Mouse (Mus musculus) forebrain, embryonic 13.5 days (tissue): ENCODE measurements around the gene Gm20503. TPM values are rescaled to one million over a fixed set of nuclear protein-coding genes. Genes with fewer than 3 reads are reported as not detected.

Experiments
- ATAC-seq: fragments of 200-750 bp; cut with Nextera tagmentation; 2 replicates; pipeline ENCODE4 v1.8.0; 2017
- H3K27ac ChIP-seq: fragments of 300-500 bp; sonication (generic); 2 replicates; pipeline ENCODE4 v1.5.1; 2015; ENCODE audit warnings: inconsistent platforms, mild to moderate bottlenecking, moderate library complexity
- H3K27me3 ChIP-seq: fragments of 300-500 bp; sonication (generic); 2 replicates; pipeline ENCODE4 v1.6.1; 2015; ENCODE audit warnings: mild to moderate bottlenecking, inconsistent platforms
- H3K36me3 ChIP-seq: fragments of 300-500 bp; sonication (generic); 2 replicates; pipeline ENCODE4 v1.6.1; 2015; ENCODE audit warnings: mild to moderate bottlenecking, inconsistent platforms; ENCODE audit not compliant: poor library complexity, severe bottlenecking
- H3K4me1 ChIP-seq: fragments of 300-500 bp; sonication (generic); 2 replicates; pipeline ENCODE4 v1.6.1; 2015; ENCODE audit warnings: inconsistent platforms
- H3K4me2 ChIP-seq: fragments of 300-500 bp; sonication (generic); 2 replicates; pipeline ENCODE4 v1.6.1; 2015; ENCODE audit warnings: inconsistent platforms, mild to moderate bottlenecking, moderate library complexity
- H3K4me3 ChIP-seq: fragments of 300-500 bp; sonication (generic); 2 replicates; pipeline ENCODE4 v1.5.1; 2015; ENCODE audit warnings: mild to moderate bottlenecking, inconsistent platforms
- H3K9ac ChIP-seq: fragments of 300-500 bp; sonication (generic); 2 replicates; pipeline ENCODE4 v1.6.1; 2015; ENCODE audit warnings: mild to moderate bottlenecking, inconsistent platforms
- H3K9me3 ChIP-seq: fragments of 300-500 bp; sonication (generic); replicated peaks from 2 replicates; pipeline ENCODE4 v1.6.1; 2016; ENCODE audit warnings: inconsistent platforms
- WGBS: fragments of 180-500 bp; shearing (Covaris S2); methylation state at CpG from one replicate; pipeline ENCODE4 v1.1.7; 2015; 5-methylcytosine and 5-hydroxymethylcytosine counted together
- polyA plus RNA-seq: library from polyadenylated mRNA; unstranded; fragments of >200 nt; fragmentation: Nextera tagmentation; extraction: Ambion mirVana; gene quantifications from 2 replicates; pipeline ENCODE4 v1.2.1, GENCODE M21; 2015

Gene Gm20503
- 7.7 and 8.7 TPM in 2 replicates for polyA plus RNA-seq

DNA sequence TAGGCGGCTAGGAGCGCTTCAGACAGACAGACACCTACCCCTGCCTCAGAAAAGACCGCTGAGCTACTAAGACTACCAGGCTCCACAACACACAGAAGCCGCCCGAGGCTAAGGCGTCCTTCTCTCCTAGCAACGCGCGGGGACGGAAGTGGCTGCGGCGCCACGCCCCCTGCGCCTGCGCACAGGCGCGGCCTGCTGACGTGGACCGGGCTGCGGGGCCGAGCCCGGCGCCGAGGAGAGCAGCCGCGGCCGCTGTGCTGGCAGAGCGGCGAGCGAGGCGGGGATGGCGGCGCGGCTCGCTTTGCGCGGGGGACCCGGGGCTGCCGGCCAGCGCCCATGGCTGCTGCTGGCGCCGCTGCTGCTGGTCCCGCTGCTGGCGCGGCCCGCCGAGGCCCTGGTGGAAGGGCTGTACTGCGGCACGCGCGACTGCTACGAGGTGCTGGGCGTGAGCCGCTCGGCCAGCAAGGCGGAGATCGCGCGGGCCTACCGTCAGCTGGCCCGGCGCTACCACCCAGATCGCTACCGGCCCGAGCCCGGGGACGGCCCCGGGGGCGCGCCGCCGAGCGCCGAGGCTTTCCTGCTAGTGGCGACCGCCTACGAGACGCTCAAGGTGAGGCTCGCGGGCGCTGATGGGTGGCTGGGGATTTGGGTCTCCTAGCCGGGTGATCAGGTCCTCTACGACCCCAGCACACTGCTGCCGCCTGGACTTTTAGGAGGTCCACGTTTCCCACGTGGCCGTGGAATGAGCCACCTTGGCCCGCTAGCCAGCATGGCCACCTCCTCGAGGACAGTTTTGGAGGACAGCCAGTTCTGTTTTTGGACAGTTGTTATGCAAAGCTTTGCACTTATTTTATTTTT is at the start of gene Gm20503:
Gene Gm20503, plus strand, starts transcription at position 263 of the 858 bp plus-strand sequence.
- Histone ChIP-seq H3K36me3 (no peaks in the 10 kb centered on the region), H3K27me3 (no peaks in the 10 kb centered on the region), H3K27ac (peak within 1 kb of the TSS; percentile 91), H3K9ac (peak within 1 kb of the TSS; percentile 96), H3K4me1 (peaks cover 24% of the 10 kb centered on the region), H3K9me3 (no peaks in the 10 kb centered on the region), H3K4me3 (peak within 1 kb of the TSS; percentile 88), H3K4me2 (peak within 1 kb of the TSS; percentile 87)
- peak; percentile 100 for ATAC-seq
- WGBS: 0% methylated on average over 81 of the region's 89 CpGs

DNA sequence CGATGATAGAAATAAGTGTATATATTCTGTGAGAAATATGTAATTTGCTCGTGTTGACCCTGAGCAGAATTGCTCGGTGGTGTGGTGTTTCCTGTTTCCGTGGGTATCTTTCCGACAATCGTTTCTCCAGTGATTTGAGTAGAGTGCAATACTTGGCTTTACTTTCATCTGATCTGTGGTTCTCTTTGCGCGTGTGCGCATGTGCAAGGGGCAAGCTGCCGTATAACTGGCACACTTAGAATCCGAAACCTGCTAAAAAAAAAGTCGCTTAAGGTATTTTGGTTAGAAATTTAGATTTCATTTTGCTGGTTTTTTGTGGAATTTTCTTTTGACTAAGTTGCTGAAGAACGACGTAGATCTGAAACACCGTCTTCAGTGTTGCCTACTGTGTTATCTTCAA is 41.3 kb upstream of the Gm20503 start:
- 93% methylated on average over 15 of the region's 15 CpGs for WGBS
- peaks cover 6% of the 10 kb centered on the region; the same call in 1 of the 2 replicates for H3K36me3 ChIP-seq
- no peaks in the 10 kb centered on the region for H3K9me3 ChIP-seq
- H3K4me1 ChIP-seq: no peaks in the 10 kb centered on the region
- no peak overlapping the region for H3K4me2 ChIP-seq
- no peak overlapping the region for H3K4me3 ChIP-seq
- H3K9ac ChIP-seq: no peak overlapping the region
- H3K27me3 ChIP-seq: no peaks in the 10 kb centered on the region
- H3K27ac ChIP-seq: no peak overlapping the region
- no peak for ATAC-seq

DNA sequence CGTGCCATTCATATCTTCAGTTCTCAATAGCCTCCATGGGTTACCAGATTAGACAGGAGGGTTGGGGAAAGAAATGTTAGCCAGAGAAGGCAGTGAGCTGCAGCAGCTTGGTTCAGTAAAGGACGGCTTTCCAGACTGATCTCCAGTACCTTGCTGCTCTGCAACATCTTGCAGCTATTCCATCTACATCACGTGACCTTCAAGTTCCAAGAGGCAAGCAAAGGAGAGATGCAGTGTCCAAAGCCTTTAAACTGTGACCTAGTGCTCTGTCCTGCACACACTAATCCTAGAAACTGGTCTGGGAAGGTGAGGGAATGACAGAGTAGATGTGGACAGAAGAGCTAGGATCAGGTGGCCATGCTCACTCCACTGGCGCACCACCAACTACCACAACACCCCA is 39.7 kb upstream of the Gm20503 start:
- ATAC-seq: no peak
- H3K27me3 ChIP-seq: no peaks in the 10 kb centered on the region
- H3K9ac ChIP-seq: no peak overlapping the region
- H3K4me3 ChIP-seq: no peak overlapping the region
- WGBS: 91% methylated on average over 4 of the region's 4 CpGs
- H3K9me3 ChIP-seq: no peaks in the 10 kb centered on the region
- H3K4me2 ChIP-seq: no peak overlapping the region
- H3K4me1 ChIP-seq: no peaks in the 10 kb centered on the region
- no peaks in the 10 kb centered on the region for H3K36me3 ChIP-seq
- H3K27ac ChIP-seq: no peak overlapping the region

DNA sequence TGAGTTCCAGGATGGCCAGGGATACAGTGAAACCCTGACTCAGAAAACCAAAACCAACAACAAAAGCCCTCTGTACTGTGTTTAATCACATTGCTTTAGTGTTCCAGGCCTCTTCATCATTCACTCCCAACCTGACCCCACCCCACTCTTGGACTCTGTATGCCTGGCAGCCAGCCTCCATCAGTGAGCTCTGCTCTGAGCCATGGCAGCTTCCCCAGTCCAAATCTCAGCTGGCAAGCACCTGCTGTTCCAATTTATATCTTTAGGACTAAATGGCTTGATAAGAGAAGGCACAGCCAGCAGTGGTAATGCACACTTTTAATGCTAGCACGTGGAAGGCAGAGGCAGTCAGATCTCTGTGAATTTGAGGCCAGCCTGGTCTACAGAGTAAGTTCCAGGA is 37.9 kb upstream of the Gm20503 start:
- no peak overlapping the region for H3K4me2 ChIP-seq
- 85% methylated on average over 1 of the region's 1 CpGs for WGBS
- ATAC-seq: no peak

DNA sequence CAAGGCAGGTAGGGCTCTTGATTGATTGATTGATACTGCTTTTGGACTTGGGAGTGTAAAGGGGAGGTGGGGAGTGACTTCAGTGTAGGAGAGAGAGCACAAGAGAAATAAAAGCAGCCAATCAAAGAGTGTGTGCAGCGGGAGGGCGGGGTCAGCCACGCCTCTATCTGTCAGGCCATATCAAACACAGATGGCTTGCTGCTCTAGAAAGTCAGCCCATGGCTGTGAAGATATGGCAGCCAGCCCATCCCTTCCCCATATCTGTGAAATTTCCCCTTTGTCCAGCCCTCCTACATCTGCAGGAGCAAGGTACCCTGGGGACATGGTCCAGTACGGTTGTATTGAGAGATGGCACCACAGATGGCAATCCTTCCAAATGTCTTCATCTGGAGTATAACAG is 32.3 kb upstream of the Gm20503 start:
- Histone ChIP-seq H3K27ac (no peak overlapping the region), H3K9ac (no peak overlapping the region), H3K4me2 (no peak overlapping the region), H3K9me3 (no peaks in the 10 kb centered on the region), H3K4me3 (no peak overlapping the region), H3K4me1 (no peaks in the 10 kb centered on the region), H3K36me3 (no peaks in the 10 kb centered on the region), H3K27me3 (no peaks in the 10 kb centered on the region)
- no peak for ATAC-seq
- 90% methylated on average over 4 of the region's 4 CpGs for WGBS

More for the DNA sequence above, 37.9 kb upstream of the Gm20503 start:
- H3K9me3 ChIP-seq: no peaks in the 10 kb centered on the region
- no peak overlapping the region for H3K4me3 ChIP-seq
- no peak overlapping the region for H3K27ac ChIP-seq
- no peaks in the 10 kb centered on the region for H3K36me3 ChIP-seq
- H3K4me1 ChIP-seq: no peaks in the 10 kb centered on the region
- H3K27me3 ChIP-seq: no peaks in the 10 kb centered on the region
- H3K9ac ChIP-seq: no peak overlapping the region

DNA sequence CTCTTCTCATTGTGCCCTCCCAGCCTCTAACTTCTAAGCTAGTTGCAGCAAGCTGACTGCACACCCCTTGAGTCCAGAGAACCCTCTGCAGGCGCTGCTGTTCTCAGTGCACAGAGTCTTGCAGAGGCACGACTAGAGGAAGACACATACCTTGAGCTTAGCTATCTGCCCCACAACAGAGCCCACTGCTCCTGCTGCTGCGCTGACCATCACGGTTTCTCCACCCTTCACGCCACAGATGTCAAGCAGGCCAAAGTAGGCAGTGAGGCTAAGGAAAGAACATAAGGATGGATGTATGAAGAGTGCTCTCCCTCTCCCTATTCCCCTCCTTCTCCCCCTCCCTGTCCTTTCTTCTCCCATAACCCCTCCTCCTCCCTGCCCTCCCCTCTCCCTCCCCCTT is 27.3 kb upstream of the Gm20503 start:
- H3K27me3 ChIP-seq: no peaks in the 10 kb centered on the region
- H3K9me3 ChIP-seq: no peaks in the 10 kb centered on the region
- no peak overlapping the region for H3K4me3 ChIP-seq
- H3K27ac ChIP-seq: no peak overlapping the region
- WGBS: 77% methylated on average over 5 of the region's 5 CpGs
- no peak overlapping the region for H3K4me2 ChIP-seq
- no peaks in the 10 kb centered on the region for H3K4me1 ChIP-seq
- no peaks in the 10 kb centered on the region for H3K36me3 ChIP-seq
- ATAC-seq: no peak
- no peak overlapping the region for H3K9ac ChIP-seq

DNA sequence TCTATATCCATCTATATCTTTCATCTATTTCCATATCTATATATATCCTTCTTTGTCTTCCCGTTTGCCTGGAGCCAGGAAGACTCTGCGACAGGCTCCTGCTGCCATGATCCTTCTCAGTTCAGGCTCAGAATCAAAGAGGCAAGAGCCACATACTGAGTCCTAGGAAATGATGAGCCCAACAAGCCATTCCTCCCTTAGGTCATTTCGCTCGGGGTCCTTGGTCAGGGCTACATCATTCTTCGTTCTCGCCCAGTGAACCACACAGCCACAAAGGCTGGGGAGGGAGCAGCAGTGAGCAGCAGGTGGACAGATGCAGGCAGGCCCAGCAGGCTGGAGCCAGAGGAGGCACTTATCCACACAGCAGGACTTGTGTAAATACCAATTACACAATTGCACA is 21.6 kb upstream of the Gm20503 start:
- H3K9me3 ChIP-seq: no peaks in the 10 kb centered on the region
- WGBS: 74% methylated on average over 6 of the region's 6 CpGs
- no peak overlapping the region for H3K4me2 ChIP-seq
- H3K9ac ChIP-seq: no peak overlapping the region
- no peak for ATAC-seq
- H3K27ac ChIP-seq: no peak overlapping the region
- no peaks in the 10 kb centered on the region for H3K36me3 ChIP-seq
- H3K4me1 ChIP-seq: no peaks in the 10 kb centered on the region
- H3K27me3 ChIP-seq: no peaks in the 10 kb centered on the region
- H3K4me3 ChIP-seq: no peak overlapping the region

DNA sequence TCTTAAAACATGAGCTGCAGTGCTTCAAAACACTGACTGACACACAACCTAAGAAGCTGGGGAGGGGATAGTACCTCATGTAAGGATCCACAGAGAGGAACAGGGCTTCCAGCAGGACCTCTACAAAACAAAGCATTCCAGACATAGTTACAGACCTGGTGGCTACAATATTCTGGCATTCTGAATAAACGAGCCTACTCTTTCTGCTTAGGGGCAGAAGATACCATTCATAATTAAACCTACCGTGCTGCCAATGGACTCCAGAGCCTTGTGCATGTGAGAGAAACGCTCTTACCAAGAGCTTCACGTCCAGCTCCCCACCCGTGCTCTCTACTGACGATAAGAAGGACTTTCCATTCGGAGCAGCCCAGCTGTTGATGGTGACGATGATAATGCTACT is 20.2 kb upstream of the Gm20503 start:
- H3K4me2 ChIP-seq: no peak overlapping the region
- H3K9ac ChIP-seq: no peak overlapping the region
- H3K4me1 ChIP-seq: no peaks in the 10 kb centered on the region
- H3K36me3 ChIP-seq: no peaks in the 10 kb centered on the region
- 90% methylated on average over 8 of the region's 8 CpGs for WGBS
- no peaks in the 10 kb centered on the region for H3K9me3 ChIP-seq
- no peak for ATAC-seq
- no peak overlapping the region for H3K27ac ChIP-seq
- H3K4me3 ChIP-seq: no peak overlapping the region
- no peaks in the 10 kb centered on the region for H3K27me3 ChIP-seq

DNA sequence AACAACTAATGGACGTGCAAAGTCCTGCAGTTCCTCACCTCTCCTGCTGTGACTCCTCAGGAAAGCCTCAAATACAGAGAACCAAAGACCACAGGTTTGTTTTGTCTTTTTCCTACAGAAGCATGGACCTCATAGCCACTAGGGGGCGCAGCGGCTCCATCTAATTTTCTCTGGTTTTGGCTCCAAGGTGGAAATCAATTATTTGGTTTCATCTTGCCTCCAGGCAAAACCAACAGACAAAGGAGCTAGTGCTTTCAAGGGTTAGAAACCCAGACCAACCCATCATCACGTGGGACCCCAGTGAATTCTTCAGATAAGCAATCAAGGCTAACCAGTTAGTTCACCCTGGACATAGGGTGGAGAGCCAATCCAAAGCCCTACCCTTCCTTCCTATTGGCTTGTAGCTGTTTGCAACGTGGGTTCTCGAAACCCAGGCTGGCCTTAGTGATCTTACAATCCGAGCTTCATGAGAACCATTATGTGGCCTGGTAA is 17.8 kb upstream of the Gm20503 start:
- Histone ChIP-seq H3K9ac (no peak overlapping the region), H3K27ac (no peak overlapping the region), H3K4me2 (no peak overlapping the region), H3K9me3 (no peaks in the 10 kb centered on the region), H3K36me3 (no peaks in the 10 kb centered on the region), H3K27me3 (no peaks in the 10 kb centered on the region), H3K4me3 (no peak overlapping the region), H3K4me1 (no peaks in the 10 kb centered on the region)
- 22% methylated on average over 7 of the region's 7 CpGs for WGBS
- 0 out of 2 replicates have a peak, but pooled peaks have one; percentile 11 for ATAC-seq

DNA sequence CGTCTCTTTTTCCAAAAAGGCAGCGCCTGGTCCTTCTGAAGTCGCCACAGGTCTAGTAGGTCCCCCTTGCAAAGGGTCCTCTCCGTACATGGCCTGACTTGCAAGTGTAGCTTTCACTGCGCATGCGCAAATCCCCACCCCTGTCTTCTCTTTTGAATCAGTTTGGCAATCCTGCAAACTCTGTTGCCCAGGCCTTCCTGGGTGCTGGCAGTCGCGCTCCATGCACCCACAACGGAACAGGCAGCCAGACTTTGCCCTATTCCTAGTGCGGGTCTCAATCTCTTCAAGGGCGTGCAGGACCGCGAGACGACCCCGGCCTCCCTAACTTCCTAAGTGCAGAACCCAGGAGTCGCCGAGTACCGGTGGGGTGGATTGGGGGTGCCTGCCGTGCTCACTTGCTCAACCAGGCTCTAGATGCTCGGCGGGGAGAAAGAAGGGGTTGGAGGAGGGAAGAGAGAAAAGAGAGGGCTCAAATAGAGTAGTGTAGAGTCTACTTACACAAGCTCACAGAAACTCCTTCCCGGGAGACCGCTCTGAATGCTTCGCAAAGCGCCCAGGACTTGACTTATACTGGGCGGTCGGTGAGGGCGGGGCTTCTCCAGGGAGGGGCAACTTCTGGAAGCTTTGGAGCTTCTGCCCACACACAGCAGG is 16.3 kb upstream of the Gm20503 start, which contains the start of gene Ptgr1:
Gene Ptgr1, minus strand, starts transcription at position 580 of the 651 bp plus-strand sequence.
- no peaks in the 10 kb centered on the region for H3K27me3 ChIP-seq
- H3K4me1 ChIP-seq: no peaks in the 10 kb centered on the region
- H3K36me3 ChIP-seq: no peaks in the 10 kb centered on the region
- peak within 1 kb of the TSS; percentile 84 for H3K4me2 ChIP-seq
- peak; percentile 71 for ATAC-seq
- WGBS: under 1% methylated on average over 28 of the region's 28 CpGs
- peak within 1 kb of the TSS; percentile 60 for H3K9ac ChIP-seq
- peak within 1 kb of the TSS; percentile 45 for H3K4me3 ChIP-seq
- no peak within 1 kb of the TSS for H3K27ac ChIP-seq
- no peaks in the 10 kb centered on the region for H3K9me3 ChIP-seq

DNA sequence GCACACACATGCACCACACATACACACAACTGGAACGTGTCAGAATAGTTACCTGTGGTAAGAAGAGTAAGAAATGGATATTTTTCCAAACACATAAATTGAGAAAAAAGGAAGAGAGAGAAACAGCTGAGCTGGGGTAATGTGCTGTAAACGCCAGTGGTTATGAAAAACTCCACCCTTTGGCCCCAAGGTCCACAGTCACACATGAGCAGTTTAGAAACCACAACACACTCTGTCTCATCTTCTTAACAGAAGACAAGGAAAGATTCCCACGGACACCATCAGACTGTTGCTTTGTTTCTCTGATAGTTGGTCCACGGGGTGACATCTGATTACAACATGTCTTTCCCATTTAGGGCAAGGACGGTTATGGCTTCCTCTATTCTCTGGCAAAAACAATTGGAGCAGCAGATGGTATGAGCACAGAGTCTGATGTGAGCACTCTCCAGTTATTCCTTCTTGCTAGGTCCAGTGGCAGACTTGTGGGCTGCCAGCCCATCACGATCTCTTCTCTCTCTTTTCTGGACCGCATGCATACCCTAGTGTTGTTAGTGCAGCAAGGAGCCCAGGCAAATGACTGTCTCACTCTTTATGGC is 13.6 kb upstream of the Gm20503 start:
- no peaks in the 10 kb centered on the region for H3K36me3 ChIP-seq
- H3K4me2 ChIP-seq: no peak overlapping the region
- no peaks in the 10 kb centered on the region for H3K4me1 ChIP-seq
- H3K9me3 ChIP-seq: no peaks in the 10 kb centered on the region
- no peaks in the 10 kb centered on the region for H3K27me3 ChIP-seq
- no peak overlapping the region for H3K27ac ChIP-seq
- no peak overlapping the region for H3K9ac ChIP-seq
- WGBS: 84% methylated on average over 7 of the region's 7 CpGs
- no peak overlapping the region for H3K4me3 ChIP-seq
- no peak for ATAC-seq
